Mouse (Mus musculus) C2C12 (cell line): Measurements from ENCODE around the gene Cux1.

Experiments
- CEBPB ChIP-seq: IDR thresholded peaks from one replicate; pipeline ENCODE4 v1.6.1; 2011; ENCODE audit warnings: low read depth, mild to moderate bottlenecking, control low read depth, moderate library complexity
- CTCF ChIP-seq: IDR thresholded peaks from one replicate; pipeline ENCODE4 v1.5.1; 2011; ENCODE audit not compliant: control insufficient read depth, insufficient read depth, insufficient read length
- MAX ChIP-seq: IDR thresholded peaks from one replicate; pipeline ENCODE4 v1.6.1; 2011; ENCODE audit warnings: mild to moderate bottlenecking, control low read depth
- MYOD1 ChIP-seq: IDR thresholded peaks from one replicate; pipeline ENCODE4 v1.6.1; 2011; ENCODE audit warnings: low read depth; ENCODE audit not compliant: control insufficient read depth, insufficient read length
- MYOG ChIP-seq: IDR thresholded peaks from one replicate; pipeline ENCODE4 v1.6.1; 2011; ENCODE audit not compliant: control insufficient read depth, insufficient read length; ENCODE audit errors: extremely low read depth
- USF1 ChIP-seq: IDR thresholded peaks from one replicate; pipeline ENCODE4 v1.6.1; 2011; ENCODE audit warnings: low read depth, mild to moderate bottlenecking, control low read depth, moderate library complexity

DNA sequence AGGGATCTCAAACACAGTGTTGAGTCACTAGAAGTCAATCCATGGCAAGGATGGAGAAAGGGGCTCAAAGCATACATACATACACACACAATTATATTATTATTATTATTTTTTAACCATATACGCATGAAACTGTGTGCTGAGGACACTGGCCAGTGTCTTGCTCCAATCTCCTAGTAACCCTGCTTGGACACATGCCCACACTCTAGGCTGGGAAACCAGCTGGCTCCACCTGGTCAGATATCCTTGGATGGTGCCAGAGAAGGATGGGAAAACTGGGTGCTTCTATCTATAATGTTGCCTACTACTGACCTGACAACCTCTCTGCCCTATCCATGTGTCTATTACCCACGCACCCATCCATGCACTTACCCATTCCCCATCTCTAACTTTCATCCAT is 275.7 kb downstream of the Cux1 start:
- TF ChIP-seq USF1 (no peak), CTCF (no peak), MYOD1 (no peak), MYOG (no peak), CEBPB (no peak), MAX (no peak)
